Mouse (Mus musculus) stomach, postnatal 0 days (tissue): ENCODE results near the gene Plcl1. TPM values are rescaled to one million over a fixed set of nuclear protein-coding genes. Genes with fewer than 3 reads are reported as not detected.

ENCODE experiments used
- ATAC-seq: fragments of 200-750 bp; cut with Nextera tagmentation; 2 replicates; pipeline ENCODE4 v1.8.0; 2017; ENCODE audit not compliant: low FRiP score, low TSS enrichment
- DNase-seq: peaks from one replicate; pipeline ENCODE4 v3.0.0-alpha.2; 2016; ENCODE audit warnings: low spot score
- H3K27ac ChIP-seq: fragments of 300-500 bp; sonication (generic); replicated peaks from 2 replicates; pipeline ENCODE4 v1.5.1; 2014; ENCODE audit warnings: mild to moderate bottlenecking, control low read depth
- H3K27me3 ChIP-seq: fragments of 300-500 bp; sonication (generic); 2 replicates; pipeline ENCODE4 v1.6.1; 2014; ENCODE audit warnings: low read length; ENCODE audit not compliant: control insufficient read depth, insufficient read depth
- H3K36me3 ChIP-seq: fragments of 300-500 bp; sonication (generic); 2 replicates; pipeline ENCODE4 v1.6.1; 2014; ENCODE audit warnings: low read length, mixed read lengths; ENCODE audit not compliant: control insufficient read depth, insufficient read depth
- H3K4me1 ChIP-seq: fragments of 300-500 bp; sonication (generic); replicated peaks from 2 replicates; pipeline ENCODE4 v1.6.1; 2014; ENCODE audit warnings: antibody characterized with exemption; ENCODE audit not compliant: control insufficient read depth, insufficient read depth
- H3K4me2 ChIP-seq: fragments of 300-500 bp; sonication (generic); replicated peaks from 2 replicates; pipeline ENCODE4 v1.6.1; 2014; ENCODE audit warnings: low read depth, mild to moderate bottlenecking, control low read depth, moderate library complexity
- H3K4me3 ChIP-seq: fragments of 300-500 bp; sonication (generic); 2 replicates; pipeline ENCODE4 v1.5.1; 2014; ENCODE audit warnings: low read depth, low read length, control low read depth
- H3K9ac ChIP-seq: fragments of 300-500 bp; sonication (generic); 2 replicates; pipeline ENCODE4 v1.6.1; 2014; ENCODE audit warnings: mild to moderate bottlenecking, low read length, control low read depth, mixed read lengths
- H3K9me3 ChIP-seq: fragments of 300-500 bp; sonication (generic); 2 replicates; pipeline ENCODE4 v1.6.1; 2016; ENCODE audit warnings: low read length; ENCODE audit not compliant: control insufficient read depth
- CTCF ChIP-seq: IDR thresholded peaks from 2 replicates; pipeline ENCODE4 v1.5.1; 2016; ENCODE audit warnings: antibody characterized with exemption, low read depth, mild to moderate bottlenecking, moderate library complexity
- EP300 ChIP-seq: optimal IDR thresholded peaks from 2 replicates; pipeline ENCODE3; 2016; ENCODE audit warnings: antibody characterized with exemption
- WGBS: fragments of 180-500 bp; shearing (Covaris S2); extraction: QIAGEN DNeasy Blood & Tissue Kit; methylation state at CpG from one replicate; pipeline ENCODE4 v1.1.7; 2014; 5-methylcytosine and 5-hydroxymethylcytosine counted together
- polyA plus RNA-seq: library from polyadenylated mRNA; unstranded; fragments of >200 nt; fragmentation: Nextera tagmentation; extraction: Ambion mirVana; gene quantifications from 2 replicates; pipeline ENCODE4 v1.2.1, GENCODE M21; 2015

Plcl1 gene
- polyA plus RNA-seq, 1 experiment from 2014 or later, result 1.7 TPM

GRCm38 (mm10) chr1:55572664-55573063 lies 166.9 kb downstream of the Plcl1 start:
- no peak overlapping the region for H3K9ac ChIP-seq
- no peak overlapping the region for H3K4me2 ChIP-seq
- ATAC-seq (no peak), DNase-seq (no peak)
- TF ChIP-seq EP300, result no peak
- no peaks in the 10 kb centered on the region for H3K27me3 ChIP-seq
- no peak overlapping the region for H3K4me3 ChIP-seq
- H3K27ac ChIP-seq, result no peak overlapping the region
- H3K4me1 ChIP-seq, result no peaks in the 10 kb centered on the region
- no peaks in the 10 kb centered on the region for H3K9me3 ChIP-seq
- WGBS, result 80% methylated on average over 3 of the region's 3 CpGs
- no peaks in the 10 kb centered on the region for H3K36me3 ChIP-seq

- Histone ChIP-seq H3K36me3 (no peaks in the 10 kb centered on the region), H3K9me3 (no peaks in the 10 kb centered on the region), H3K4me2 (no peak overlapping the region), H3K9ac (no peak overlapping the region), H3K4me1 (no peaks in the 10 kb centered on the region), H3K27me3 (no peaks in the 10 kb centered on the region), H3K4me3 (no peak overlapping the region), H3K27ac (no peak overlapping the region)
- WGBS, result 26% methylated on average over 2 of the region's 2 CpGs
- DNase-seq (peak; percentile 50), ATAC-seq (peak; percentile 88)
- no peak for TF ChIP-seq CTCF
- TF ChIP-seq EP300, result no peak
Measured at GRCm38 (mm10) chr1:55575916-55576315, 170.2 kb downstream of the Plcl1 start.

GRCm38 (mm10) chr1:55581752-55582151 lies 176.0 kb downstream of the Plcl1 start:
- Histone ChIP-seq H3K27me3 (no peaks in the 10 kb centered on the region), H3K4me2 (no peak overlapping the region), H3K36me3 (no peaks in the 10 kb centered on the region), H3K4me3 (no peak overlapping the region), H3K9me3 (no peaks in the 10 kb centered on the region), H3K4me1 (no peaks in the 10 kb centered on the region), H3K9ac (no peak overlapping the region), H3K27ac (no peak overlapping the region)
- ATAC-seq, result no peak
- WGBS, result 77% methylated on average over 2 of the region's 2 CpGs
- TF ChIP-seq CTCF, result no peak
- no peak for TF ChIP-seq EP300
- DNase-seq, result no peak

GRCm38 (mm10) chr1:55585441-55585840 lies 179.7 kb downstream of the Plcl1 start:
- Histone ChIP-seq H3K4me1 (no peaks in the 10 kb centered on the region), H3K27me3 (no peaks in the 10 kb centered on the region), H3K9me3 (no peaks in the 10 kb centered on the region), H3K9ac (no peak overlapping the region), H3K36me3 (no peaks in the 10 kb centered on the region), H3K4me3 (no peak overlapping the region), H3K27ac (no peak overlapping the region), H3K4me2 (no peak overlapping the region)
- 66% methylated on average over 4 of the region's 4 CpGs for WGBS
- ATAC-seq (no peak), DNase-seq (no peak)
- no peak for TF ChIP-seq CTCF
- no peak for TF ChIP-seq EP300

- no peak for TF ChIP-seq EP300
- no peak for TF ChIP-seq CTCF
- WGBS, result 79% methylated on average over 6 of the region's 6 CpGs
- Histone ChIP-seq H3K4me2 (no peak overlapping the region), H3K27ac (no peak overlapping the region), H3K27me3 (no peaks in the 10 kb centered on the region), H3K36me3 (no peaks in the 10 kb centered on the region), H3K4me3 (no peak overlapping the region), H3K9ac (no peak overlapping the region), H3K4me1 (no peaks in the 10 kb centered on the region), H3K9me3 (no peaks in the 10 kb centered on the region)
- no peak for ATAC-seq
- DNase-seq, result no peak
Measured at GRCm38 (mm10) chr1:55588090-55588489, 182.4 kb downstream of the Plcl1 start.

- Histone ChIP-seq H3K27ac (no peak overlapping the region), H3K4me1 (no peaks in the 10 kb centered on the region), H3K4me2 (no peak overlapping the region), H3K9me3 (no peaks in the 10 kb centered on the region), H3K36me3 (no peaks in the 10 kb centered on the region), H3K27me3 (no peaks in the 10 kb centered on the region), H3K9ac (no peak overlapping the region), H3K4me3 (no peak overlapping the region)
- ATAC-seq, result no peak
- no peak for DNase-seq
- TF ChIP-seq EP300, result no peak
- no peak for TF ChIP-seq CTCF
Measured at GRCm38 (mm10) chr1:55590047-55590446, 184.3 kb downstream of the Plcl1 start.
